Mouse (Mus musculus): ENCODE measurements around the gene Rgs9bp. TPM values are rescaled to one million over a fixed set of nuclear protein-coding genes. Genes with fewer than 3 reads are reported as not detected.
A peak's percentile ranks its signal among the peaks of the same experiment; 100 is the strongest.
"Not testable (repeated sequence)": the region's sequence is repeated elsewhere in the genome, so short reads cannot be mapped to it uniquely, and the experiment has no call there.

Gene Rgs9bp
- polyA plus RNA-seq, 2 experiments from 2014 or later, result not detected

DNA sequence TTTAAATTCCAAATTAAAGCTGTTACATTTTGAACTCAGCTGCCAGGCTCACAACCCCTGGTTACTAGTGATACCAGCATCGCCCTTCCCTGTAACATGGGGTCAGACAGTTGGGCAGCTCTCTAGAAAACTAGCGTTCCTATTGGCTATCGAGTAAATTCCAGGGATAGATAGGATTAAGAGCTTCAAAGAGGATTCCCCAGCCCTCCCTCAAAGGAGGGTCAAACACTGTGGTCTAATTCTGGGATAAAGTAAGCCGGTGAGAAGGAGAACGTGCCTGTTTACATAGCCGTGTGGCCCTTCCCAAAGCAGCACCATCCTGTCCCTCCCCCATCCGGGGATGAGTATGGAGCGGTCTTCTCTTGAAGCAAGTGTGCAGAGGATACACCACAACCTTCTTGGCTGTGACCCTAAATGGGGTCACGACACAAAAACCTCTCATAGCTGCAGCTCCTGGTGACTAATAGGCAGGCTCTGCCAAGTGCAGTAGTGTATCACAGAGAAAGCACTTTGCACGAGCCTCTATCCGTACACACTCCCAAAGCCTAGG, 1.8 kb downstream of the Rgs9bp start:
- no peak for ATAC-seq

DNA sequence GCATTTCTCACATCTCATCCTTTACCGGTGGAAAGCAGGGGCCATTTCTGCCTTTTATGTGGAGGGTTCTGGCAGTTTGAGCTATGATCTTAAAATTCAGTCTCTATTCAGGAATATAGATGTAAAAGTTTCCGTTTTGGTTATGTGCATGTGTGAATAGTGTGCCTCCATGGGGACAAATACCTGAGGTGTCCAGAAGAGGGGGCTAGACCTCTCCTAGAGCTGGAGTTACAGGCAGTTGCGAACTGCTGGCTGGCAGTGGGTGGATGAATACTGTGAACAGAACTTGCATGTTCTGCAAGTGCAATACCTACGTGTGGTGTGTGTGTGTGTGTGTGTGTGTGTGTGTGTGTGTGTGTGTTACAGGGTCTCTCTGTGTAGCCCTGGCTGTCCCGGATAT, 2.7 kb downstream of the Rgs9bp start:
- no peak for ATAC-seq

DNA sequence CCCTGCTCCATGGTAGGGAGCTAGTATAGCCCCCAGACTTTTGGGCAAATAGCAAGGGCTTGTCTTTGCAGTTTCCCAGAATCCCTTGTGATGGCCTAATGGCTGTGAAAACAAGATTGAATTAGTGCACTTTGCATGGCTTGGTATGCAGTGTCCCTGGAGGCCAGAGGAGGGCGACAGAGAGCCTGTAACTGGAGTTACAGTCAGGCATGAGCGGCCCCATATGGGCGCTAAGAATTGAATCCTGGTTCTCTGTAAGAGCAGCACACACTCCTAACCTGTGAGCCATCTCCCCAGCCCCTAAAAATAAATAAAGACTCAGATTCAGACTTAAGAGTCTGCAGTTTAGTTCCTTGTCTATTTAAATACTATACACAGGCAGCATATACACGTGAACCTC, 5.5 kb downstream of the Rgs9bp start:
- peak; percentile 70 for ATAC-seq

DNA sequence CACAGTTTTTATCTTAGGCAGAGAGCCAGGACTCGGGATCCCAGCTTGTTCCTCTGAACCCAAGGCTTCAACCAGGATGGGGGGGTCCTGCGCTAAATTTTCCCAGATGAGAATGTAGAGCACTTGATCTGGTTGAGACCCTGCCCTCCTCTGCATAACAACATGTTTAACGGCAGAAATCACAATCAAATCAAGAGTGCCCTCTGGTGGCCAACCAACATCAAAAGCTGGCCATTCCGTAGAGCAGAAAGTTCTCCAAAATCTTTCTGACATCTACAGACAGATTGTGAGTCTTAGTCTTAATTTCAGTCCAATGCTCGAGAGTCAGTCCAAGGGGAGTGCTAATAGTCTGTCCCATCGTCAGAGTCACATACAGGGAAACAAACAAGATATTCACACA, 14.5 kb downstream of the Rgs9bp start:
- ATAC-seq, result not testable (repeated sequence)

DNA sequence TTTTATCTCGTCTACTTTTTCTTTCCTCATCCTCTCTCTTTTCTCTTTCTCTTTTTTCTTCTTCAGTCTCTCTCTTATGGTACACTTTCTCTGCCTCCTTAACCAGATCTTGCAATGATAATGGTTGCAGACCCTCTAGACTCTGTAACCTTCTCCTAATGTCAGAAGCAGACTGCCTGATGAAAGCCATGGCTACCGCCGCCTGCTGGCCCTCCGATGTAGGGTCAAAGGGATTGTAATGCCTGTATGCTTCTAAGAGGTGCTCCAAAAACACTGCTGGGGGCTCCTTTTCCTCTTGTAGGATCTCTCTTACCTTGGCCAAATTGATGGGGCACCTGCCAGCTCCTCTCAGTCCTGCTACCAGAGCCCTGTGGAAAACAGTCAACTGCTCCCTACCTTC, 15.7 kb downstream of the Rgs9bp start:
- not testable (repeated sequence) for ATAC-seq

DNA sequence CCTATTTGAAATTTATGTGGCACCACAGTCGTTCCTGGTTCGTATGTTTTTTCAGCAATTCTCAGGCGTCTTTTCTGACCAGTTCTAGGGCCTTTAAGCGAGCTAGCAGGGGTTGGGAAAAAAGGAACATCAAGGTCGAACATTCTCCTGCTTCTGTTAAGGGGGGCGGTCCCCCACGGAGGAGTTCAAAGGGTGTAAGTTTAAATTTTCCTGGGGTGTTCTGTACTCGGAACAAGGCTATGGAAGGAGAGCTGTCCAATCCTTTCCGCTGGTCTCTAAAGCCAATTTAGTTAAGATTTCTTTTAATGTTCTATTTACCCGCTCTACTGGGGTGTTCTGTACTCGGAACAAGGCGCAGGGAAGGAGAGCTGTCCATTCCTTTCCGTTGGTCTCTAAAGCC, 19.4 kb downstream of the Rgs9bp start:
- ATAC-seq, result not testable (repeated sequence)

DNA sequence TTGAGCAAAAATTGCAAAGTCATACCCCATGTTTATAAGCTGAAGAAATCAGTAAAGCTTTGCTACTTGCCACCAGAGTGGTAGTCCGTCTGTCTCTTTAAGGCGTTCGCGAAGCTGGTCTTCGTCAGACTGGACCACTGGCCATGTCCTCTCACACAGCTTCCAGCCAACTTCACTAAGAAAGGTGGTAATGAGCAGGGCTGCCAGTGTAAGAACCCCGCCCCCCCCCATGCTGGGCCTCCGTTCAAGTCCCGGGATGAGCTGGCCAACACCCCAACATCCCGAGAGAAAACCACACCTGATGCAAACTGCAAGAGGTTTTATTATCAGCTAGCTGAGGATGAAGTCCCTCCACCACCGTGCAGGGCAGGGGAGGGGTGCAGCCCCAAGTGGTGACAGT, 20.5 kb downstream of the Rgs9bp start:
- ATAC-seq, result not testable (repeated sequence)

DNA sequence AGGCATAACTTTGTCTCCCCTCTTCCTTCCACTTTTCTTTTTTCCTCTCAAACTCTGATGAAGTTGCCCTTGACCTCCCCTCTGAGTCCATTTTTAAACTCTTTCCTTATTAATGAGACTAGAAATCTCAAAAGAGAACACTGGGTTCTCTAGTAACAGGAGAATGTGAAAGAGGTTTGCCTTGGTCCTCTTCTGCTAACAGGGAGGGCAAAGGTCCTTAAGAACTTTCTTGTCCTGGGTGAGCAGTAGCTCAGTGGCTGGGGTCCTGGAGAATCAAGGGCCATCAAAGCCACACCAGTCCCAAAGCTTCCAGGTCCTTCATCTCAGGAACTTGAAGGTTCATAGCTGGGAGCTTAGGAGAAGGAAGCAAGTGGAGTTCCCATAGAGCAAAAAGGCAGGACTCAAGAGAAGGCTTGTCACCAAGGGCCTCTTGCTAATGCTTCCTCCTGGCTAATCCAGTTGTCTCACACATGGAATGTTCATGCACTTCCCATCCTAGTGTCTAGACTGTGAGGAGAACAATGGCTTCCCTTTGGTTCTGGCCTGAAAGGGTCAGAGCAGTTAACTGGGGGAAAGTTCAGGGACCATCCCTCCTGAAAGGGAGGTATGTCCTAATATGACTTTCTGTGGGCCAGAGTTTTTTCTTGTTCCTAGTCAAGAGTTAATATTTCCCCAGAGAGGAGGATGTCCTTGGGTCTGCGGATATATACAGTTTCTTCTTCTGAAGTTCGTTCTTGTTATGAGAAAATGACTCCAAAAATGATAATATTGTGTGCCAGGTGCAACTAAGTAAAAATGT, 21.1 kb downstream of the Rgs9bp start:
- no peak for ATAC-seq

DNA sequence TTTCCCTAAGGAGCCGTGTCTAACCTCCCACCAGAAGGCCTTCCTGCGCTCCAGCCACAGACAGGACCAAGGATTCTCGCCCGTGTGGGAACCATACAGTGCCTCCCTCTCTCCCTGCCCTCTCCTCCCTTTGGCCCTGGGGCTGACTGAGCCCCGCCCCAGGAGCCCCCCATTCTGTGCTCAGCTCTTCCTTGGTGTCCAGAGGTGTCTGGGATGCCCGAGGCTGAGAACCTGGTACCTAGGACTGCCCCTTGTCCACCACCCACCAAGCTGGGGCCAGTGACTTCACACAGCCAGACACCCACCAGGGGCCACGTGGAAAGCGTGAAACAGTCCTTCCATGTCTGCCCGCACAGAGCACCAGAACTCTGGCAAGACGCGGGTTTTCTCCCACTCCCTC, 22.3 kb downstream of the Rgs9bp start:
- no peak for ATAC-seq

DNA sequence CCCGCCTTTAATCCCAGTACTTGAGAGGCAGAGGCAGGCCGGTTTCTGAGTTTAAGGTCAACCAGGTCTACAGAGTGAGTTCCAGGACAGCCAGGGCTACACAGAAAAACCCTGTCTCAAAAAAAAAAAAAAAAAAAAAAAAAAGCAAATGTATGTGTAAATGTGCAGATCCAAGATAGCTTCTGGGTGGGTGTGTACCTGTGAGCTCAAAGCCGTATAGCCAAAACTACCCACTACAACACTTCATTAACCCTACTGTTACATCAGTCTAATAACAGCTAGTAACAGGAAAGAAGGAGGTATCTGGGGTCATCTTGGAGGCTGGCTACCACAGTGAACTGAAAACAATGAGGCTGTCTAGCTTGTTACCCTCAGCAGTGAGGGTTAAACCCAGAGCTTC, 25.5 kb downstream of the Rgs9bp start:
- no peak for ATAC-seq

DNA sequence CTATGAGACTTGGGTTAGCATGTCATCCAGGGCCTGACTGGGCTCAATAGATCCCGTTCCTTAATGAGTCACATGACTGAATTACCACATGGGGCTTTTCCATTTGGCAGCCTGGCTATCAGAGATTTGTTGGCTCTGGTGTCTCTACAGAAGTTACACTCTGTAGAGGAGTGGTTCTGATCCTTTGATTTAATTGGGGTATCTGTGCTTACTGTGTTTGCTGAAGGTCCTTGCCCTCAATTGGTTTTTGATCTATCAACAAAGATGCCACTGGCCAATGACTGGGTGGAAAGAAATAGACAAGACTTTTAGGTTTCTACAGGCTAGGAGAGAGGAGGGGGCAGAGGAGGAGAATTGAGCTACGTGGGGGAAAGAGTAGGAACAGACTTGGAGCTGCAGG, 26.7 kb downstream of the Rgs9bp start:
- ATAC-seq, result no peak

DNA sequence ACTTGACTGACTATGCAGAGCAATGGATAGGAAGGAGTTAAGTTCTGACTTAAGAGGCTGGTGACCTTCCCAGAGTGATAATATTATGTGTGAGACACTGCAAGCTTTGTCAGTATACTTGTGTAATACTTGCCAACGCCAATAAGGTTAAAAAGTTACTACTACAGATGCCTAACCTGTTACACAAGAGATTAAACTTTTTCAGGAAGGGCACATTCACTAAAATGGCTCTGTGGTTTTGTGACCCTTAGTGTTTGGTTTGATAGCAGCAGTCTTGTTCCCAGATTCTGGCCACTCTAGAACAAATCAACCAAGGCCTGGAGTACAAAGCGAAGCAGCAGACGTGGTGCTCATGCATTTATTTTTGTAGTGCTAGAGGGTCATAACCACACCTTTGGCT, 27.8 kb downstream of the Rgs9bp start:
- ATAC-seq, result no peak

DNA sequence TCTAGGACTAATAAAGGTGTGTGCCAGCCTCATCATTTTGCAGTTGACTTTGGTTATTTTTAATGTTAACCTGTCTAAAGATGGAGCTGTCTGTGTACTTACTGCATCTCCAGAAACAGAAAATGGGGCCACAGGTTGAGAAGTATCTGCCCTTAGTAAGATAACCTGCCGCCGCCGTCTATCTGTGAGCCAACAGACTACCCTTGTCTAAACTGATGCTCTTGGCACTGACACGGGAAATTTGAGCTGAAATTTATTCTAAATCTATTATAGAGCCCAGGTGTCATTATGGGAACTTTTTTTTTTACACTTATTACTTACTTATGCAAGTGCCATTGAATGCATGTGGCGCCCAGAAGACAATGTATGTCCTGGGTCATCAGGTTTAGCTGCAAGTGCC, 28.5 kb downstream of the Rgs9bp start:
- no peak for ATAC-seq

DNA sequence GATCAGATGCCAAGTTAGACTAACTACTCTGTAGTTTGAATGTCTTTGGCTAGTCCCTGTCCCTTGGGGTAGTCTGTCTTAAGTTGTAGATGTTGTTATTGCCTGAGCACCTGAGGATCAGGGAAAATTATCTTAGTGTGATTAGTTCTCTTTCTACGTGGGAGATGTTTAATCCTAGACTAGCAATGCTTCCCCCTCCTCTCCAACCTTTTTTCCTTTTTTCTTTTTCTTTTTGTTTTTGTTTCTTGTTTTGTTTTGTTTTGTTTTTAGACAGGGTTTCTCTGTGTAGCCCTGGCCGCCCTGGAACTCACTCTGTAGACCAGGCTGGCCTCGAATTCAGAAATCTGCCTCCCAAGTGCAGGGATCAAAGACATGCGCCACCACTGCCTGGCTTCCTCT, 29.2 kb downstream of the Rgs9bp start, which contains the start of gene Nudt19:
Gene Nudt19, minus strand, starts transcription at position 100 of the 399 bp plus-strand sequence.
- no peak for ATAC-seq

DNA sequence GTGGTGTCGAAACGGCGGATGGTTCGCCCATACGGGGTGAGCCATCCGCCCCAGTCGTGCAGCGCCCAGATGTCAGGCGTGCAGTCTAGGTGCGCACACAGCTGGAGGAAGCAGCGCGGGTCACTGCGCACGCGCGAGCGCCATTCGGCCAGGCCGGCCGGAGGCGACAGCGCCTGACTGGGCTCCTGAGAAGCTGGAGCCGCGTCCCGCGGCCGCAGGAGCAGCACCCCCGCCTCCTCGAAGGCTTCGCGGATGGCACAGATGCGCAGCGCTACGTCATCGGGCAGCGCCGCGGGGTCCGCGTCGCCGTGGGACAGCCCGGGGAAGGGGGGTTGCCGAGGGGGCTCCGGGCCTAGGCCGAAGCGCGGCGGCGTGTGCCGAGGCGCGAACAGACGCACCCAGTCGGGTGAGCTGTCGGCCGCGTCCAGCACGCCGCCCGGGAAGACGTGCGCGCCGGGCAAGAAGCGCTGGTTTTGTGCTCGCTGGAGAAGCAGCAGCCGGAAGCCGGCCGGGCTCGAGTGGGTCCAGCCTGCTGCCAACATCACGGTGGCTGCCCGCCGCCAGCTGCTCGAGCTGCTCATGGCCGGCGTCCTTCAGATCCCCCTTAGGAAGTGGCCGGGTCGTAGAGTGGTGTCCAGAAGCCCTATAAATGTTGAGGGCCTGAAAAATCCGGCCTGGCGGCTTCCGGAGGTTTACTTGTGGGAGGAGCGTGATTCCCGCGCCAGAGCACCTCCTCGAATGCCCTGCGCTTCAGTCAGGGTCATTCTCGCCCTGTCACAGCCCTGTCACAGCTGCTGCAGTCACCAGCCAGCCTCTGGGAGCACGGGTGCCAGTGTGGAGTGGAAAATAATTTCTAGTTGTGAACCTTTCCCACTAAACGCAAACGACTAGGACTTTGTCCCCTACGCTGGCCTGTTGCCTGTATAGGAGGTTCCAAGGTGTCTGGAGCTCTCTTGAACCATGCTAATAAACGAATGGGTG, 29.9 kb downstream of the Rgs9bp start:
- peak; percentile 82 for ATAC-seq

DNA sequence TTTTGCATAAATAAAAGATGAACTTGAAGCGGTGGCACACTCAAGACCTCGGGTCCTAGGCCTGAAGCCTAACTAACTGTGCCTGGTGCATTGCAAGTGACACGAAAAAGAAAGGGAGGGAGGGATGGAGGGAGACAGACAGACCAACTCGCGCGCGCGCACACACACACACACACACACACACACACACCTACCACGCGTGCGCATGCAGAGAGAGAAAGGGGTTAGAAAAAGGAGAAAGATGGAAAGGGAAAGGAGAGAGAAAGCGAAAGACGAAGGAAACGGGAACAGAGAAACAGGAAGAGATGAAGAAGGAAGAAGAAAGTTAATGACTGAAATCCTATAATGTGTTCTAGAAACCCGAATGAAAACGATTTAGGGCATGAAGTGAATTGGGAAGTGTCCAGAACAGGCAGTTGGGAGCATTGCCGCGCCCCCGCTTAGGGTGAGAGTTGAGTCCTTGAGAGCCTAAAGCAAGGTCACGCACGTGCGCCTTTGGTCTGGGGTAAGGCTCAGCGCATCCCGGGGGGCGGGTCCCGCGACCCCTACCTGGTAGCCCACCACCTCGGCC, 30.7 kb downstream of the Rgs9bp start:
- ATAC-seq, result peak; percentile 37

DNA sequence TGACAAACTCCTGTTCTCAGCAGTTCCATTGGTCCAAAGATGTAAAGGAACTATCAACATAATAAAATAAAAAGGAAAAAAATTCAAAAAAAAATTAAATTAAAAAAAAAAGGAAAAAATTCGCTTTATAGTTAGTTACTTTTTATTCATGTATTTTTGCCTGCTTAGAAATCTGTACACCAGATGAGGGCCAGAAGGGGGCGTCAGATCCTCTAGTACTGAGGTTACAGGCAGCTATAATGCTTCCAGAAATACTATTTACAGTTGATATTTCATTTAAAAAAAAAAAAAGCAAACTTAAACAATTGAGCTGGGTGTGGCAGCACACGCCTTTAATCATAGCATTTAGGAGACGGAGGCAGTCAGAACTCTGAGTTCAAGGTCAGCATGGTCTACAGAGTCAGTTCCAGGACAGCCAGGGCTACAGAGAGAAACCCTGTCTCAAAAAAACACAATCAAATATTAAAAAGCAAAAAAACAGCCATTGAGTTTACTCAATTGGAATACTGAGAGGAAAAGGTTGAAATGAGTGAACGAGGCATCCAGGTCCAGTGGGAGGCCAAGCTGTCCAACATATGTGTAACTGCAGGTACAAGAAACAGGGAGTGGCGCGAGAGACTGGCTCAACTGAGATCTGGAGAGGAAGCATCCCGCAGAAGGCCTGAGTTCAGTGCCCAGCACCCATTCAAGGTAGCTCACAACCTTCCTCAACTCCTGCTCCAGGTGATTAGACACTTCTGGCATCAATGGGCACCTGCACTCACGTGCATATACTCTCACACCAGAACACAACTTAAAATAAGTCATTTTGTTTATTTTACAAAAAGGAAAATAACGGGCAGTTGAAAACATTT, 31.4 kb downstream of the Rgs9bp start:
- ATAC-seq, result no peak

DNA sequence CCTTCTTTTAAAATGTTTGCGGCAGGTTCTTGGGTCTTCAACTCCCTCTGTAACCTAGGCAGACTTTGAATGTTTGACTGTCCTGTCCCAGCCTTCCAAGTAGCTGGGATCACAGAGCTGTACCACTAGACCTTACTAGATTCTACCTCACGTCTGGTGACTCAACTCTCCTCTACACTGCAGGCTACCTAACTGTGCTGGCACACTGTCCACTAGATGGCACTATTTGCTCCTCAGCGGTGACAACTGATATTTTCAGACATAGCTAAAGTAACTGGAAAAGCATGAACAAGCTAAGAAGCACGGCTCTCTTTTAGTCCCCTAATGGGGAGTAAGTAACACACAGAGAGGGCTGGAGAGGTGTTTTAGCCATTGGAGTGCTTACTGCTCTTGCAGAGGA, 39.5 kb downstream of the Rgs9bp start:
- peak; percentile 89 for ATAC-seq

DNA sequence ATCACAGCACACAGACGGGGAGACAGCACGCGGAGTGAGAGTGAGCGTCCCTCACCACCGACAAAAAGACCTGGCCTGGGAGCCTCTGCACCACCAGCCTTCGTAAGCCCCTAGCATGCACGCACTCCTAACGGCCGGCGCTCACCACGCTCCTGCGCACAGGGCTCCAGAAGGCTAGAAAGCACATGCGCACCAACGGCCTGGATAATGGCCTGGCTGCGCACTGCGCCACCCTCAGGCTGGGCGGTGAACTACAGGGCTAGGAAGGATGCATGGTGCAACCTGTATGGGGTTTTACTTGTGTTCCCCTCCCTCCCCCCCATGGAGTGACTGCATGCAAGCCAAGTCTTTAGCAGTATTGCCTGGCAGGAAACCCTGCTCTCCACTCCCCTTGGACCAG, 47.8 kb downstream of the Rgs9bp start, which contains the start of gene Tdrd12:
Gene Tdrd12, minus strand, starts transcription at position 184 of the 400 bp plus-strand sequence.
- ATAC-seq, result no peak

DNA sequence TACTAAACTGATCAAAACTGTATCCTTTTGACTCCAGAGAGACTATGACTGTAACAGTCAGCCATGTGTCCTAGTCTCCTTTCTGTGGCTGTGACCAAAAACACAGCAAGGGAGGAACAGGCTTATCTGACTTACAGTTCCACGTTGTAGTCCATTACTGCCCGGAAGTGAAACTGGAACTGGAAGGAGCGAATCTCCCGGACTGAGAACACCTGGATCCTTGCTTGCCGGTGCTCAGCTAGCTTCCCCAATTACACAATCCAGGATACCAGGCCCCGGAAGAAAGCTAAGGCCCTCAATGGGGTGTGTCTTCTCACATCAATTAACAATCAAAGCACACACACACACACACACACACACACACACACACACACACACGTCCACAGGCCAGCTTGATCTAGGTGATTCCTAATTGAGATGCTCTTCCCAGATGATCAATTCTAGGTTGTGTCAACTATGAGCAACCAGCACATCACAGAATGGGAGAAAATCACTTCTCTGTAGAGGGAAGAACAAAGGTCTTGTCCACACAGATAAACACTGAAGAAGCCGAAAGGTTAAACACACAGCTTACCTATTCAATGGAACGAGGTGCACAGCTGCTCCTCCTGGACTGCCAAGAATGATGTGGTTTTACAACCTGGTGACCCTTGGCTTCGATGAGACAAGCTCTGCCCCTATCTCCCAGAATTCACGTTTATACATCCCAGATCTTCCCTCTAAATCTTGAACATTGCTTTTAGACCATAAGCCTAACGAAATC, 49.5 kb downstream of the Rgs9bp start:
- ATAC-seq, result no peak

DNA sequence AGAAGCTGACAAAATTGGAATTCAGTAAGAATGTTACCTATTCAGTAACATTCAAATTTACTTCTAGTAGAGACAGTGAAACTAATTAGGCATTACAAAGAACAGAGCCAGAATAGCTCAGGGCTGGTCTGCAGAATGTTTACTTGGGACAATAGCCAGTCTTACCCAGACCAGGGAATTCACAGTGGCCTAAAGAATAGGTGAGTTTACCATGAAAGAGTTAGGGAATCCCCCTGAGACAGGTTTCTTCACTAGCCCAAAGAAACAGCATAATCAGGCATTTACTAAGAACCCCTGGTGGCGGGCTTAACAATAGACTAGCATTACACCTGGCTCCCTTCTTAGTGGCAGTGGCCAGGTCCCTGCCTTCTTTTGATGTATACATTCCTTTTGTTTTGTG, 54.8 kb downstream of the Rgs9bp start:
- not testable (repeated sequence) for ATAC-seq
